Mouse (Mus musculus) left cerebral cortex, postnatal 4 days (tissue): ENCODE data around the gene Cacna2d2. TPM values are rescaled to one million over a fixed set of nuclear protein-coding genes. Genes with fewer than 3 reads are reported as not detected.
"Not testable (repeated sequence)": the region's sequence is repeated elsewhere in the genome, so short reads cannot be mapped to it uniquely, and the experiment has no call there.

Experiments
- DNase-seq: peaks from one replicate; pipeline ENCODE4 v3.0.0-alpha.2; 2022
- intact Hi-C: fragments of 180-260 bp; cut with DNase I; formaldehyde crosslinking; loops from one replicate; pipeline ENCODE4 v1.15.1; 2025
- total RNA-seq, 2 experiments: library from RNA; stranded (reverse); gene quantifications; 2 replicates each; pipeline ENCODE4 v1.2.3; 2021

Gene Cacna2d2
- total RNA-seq, 2 experiments from 2014 or later = 31.9 to 50.0 TPM

- intact Hi-C loops = no loop called here
- no peak for DNase-seq
These were observed 151.9 kb downstream of the Cacna2d2 start, which contains the start of gene Rassf1 for GRCm38 (mm10) chr9:107551117-107551889. Rassf1 (plus strand) TSS chr9:107551555.

DNA sequence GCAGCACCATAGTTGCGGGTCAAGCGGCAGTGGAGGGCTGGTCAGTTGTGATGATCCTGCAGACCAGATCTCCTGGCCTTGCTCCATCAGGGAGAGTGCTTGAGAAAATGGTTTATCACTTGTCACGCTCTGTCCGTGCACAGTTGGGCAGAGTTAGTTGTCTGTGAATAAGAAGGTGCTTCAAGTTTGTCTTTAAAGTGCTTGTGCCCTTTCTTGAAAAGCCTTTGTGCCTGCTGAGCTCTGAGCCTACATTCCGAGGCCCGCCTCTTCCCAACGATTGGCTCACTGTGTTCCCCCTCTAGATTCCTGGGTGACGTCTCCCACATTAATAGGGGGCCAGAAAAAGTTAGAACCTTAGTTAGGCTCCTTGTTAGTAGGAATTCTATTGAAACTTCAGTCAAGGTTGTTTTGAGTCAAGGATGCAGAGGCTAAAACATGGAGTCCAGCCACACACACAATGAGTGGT is 152.5 kb downstream of the Cacna2d2 start:
- DNase-seq = no peak
- intact Hi-C loops = no loop called here

DNA sequence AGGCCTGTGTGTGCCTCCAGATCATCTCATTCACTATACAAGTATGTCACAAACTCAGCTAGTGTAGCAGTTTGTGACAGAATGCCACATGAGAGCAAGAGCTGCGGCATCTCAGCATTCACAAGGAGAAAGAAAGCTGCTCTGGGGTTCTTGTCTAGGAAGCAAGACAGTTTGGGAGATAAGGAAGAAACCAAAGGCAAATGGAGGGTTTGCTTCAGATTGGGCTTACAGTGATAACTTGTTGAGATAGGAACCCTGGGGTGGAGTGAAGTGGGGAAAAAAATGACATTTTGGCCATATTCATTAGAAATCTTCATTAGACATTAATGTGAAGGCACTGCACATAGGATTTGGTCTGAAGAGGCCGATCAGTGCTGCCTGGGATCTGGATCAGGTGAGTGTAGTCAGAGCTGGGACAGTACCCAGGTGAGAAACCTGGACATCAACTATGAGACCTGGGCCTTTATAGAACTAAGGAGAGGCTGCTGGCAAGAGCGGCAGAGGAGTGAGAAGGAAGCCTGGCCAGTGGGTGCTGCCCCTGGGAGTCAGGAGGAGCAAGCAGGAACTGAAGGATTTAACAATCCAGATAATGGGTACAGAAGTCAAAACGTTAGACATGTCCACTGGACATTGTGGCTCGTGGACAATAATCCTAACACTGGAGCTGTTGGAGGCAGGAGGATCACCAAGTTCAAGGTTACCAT is 153.4 kb downstream of the Cacna2d2 start:
- intact Hi-C loops = no loop called here
- DNase-seq = no peak

GRCm38 (mm10) chr9:107553541-107554318 is 154.3 kb downstream of the Cacna2d2 start:
- intact Hi-C loops = no loop called here
- DNase-seq = peak; percentile 38

DNA sequence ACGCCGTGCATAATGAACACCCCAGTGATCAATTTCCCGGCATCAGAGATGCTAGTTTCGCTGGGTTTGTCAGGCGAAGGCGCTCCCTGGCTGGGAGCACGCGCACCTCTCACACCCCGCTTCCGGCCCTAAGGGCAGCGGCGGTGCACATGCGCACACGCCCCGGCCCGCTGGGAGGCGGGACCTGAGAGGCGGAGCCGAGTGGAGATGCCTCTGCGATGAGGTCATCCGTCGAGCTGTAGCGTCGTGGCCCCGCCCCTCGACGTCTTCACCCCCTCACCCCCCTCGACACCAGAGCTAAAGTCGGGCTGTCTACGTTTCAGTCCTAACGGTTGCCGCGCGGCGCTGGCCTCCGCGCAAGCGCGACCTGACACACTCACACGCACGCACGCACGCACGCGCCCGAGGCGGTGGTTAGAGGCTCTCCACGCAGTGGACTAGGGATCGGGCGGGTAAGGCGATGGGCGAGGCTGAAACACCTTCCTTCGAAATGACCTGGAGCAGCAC is 155.0 kb downstream of the Cacna2d2 start:
- intact Hi-C loops = no loop called here
- peak; percentile 98 for DNase-seq

- intact Hi-C loops = no loop called here
- peak; percentile 45 for DNase-seq
These were observed 155.6 kb downstream of the Cacna2d2 start for GRCm38 (mm10) chr9:107555031-107555457.

DNA sequence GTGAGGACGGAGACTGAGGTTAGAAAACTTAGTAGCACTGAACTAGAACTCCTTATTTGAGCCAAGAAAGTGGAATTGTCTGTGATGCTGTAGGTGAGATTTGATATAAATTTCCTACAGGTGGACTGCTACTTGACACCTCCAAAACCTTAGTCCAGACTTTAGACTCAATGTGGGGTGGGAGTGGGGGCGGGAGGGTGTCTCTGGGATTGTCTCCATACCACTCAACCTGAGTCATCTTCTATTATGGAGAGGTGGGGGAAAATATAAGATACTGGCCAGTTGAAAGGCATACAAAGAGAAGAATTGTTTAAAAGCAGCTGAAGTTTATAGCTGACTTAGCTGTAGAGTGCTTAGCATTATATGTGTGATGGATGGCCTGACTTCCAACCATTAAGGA is 156.3 kb downstream of the Cacna2d2 start:
- intact Hi-C loops = no loop called here
- no peak for DNase-seq

DNA sequence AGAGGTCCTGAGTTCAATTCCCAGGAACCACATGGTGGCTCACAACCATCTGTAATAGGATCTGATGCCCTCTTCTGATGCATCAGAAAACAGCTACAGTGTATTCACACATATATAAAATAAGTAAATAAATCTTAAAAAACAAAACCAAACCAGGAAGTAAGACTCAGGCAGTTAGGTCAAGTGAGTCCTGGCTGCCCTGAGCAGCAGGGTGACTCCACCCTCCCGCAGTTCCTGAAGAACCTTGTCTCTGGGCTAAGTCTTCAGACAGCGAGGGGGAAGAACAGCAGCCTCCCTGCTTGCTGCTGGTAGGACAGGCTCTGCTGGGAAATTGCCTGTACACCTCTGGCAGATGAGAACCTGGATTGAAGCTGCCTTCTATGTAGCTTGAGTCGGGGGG is 156.9 kb downstream of the Cacna2d2 start:
- intact Hi-C loops = no loop called here
- no peak for DNase-seq

- peak; percentile 92 for DNase-seq
- intact Hi-C loops = no loop called here
These were observed 163.7 kb downstream of the Cacna2d2 start, which contains the start of gene Tusc2 for GRCm38 (mm10) chr9:107563029-107563581. Tusc2 (plus strand) TSS chr9:107563255.

DNA sequence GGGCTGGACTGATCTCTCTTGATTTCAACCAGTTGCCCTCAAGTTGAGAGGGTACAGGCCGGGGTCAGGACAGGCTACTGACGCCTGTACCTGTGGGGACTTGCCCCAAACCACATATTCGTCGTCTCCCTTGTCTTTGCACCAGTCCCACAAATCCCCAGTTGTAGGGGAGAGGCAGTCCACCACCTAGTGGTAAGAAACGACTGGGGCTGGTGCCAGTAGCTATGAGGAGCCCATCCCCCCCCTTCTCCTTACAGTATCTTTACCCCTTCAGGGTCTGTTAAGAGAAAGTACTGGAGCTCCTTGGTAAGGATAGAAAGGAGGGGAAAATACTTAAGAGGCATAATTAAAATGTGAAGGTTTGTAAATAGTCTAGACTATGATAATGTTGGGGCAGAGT is 166.1 kb downstream of the Cacna2d2 start:
- intact Hi-C loops, DNase-seq: not testable (repeated sequence)

- peak; percentile 79 for DNase-seq
- intact Hi-C loops = no loop called here
These were observed 166.8 kb downstream of the Cacna2d2 start for GRCm38 (mm10) chr9:107566041-107566709.

DNA sequence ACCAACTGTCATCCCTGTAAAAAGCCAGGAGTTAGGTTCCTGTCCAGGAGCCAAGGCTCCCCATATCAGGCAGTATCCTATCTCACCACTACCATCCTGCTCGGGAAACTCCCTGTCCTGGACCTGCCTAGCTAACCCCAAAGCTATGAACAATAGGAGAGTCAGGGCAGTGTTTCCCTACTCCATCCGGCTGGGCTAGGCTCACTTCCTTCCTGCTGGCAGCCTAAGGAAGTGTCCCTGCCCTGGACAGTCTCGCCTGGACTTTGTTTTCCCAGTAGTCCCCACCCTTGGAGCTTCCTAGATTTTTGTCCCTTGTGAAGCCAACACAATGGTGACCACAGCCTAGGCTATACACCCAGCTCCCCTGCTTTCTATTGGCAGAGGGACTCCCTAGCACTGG is 167.4 kb downstream of the Cacna2d2 start:
- intact Hi-C loops = no loop called here
- DNase-seq = no peak

DNA sequence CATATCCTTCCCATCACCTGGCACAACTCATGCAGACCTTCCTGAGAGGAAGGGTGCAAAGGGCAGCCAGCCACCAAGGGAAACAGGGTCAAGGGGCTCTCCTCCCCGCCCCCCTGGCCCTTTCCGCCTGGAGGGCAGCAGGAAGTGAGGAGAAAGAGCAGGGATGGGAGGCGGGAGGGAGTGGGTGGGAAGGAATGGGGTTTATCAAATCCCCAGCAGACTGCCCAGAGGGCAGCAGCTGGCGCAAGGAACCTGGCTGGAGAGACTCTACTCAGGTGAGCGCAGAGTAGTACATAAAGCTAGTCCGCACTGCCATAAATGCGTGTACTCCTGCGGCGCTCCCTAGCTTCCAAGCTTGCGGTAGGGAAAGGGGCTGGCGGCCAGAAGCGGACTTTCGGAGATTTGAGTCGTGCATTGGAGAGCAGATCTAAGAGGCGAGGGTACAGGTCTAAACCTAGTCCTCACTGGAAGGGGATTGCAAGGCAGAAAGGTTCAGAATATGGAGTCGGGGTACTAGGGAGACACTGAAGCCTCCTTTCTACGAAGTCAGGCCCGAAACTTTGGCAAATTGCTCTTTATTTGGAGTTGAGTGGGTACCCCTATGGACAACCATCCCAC is 168.4 kb downstream of the Cacna2d2 start, which contains the start of gene Hyal2:
TSS of gene Hyal2 (plus strand) at position 244 of the 618 bp plus-strand sequence.
- DNase-seq = no peak
- intact Hi-C loops = no loop called here

DNA sequence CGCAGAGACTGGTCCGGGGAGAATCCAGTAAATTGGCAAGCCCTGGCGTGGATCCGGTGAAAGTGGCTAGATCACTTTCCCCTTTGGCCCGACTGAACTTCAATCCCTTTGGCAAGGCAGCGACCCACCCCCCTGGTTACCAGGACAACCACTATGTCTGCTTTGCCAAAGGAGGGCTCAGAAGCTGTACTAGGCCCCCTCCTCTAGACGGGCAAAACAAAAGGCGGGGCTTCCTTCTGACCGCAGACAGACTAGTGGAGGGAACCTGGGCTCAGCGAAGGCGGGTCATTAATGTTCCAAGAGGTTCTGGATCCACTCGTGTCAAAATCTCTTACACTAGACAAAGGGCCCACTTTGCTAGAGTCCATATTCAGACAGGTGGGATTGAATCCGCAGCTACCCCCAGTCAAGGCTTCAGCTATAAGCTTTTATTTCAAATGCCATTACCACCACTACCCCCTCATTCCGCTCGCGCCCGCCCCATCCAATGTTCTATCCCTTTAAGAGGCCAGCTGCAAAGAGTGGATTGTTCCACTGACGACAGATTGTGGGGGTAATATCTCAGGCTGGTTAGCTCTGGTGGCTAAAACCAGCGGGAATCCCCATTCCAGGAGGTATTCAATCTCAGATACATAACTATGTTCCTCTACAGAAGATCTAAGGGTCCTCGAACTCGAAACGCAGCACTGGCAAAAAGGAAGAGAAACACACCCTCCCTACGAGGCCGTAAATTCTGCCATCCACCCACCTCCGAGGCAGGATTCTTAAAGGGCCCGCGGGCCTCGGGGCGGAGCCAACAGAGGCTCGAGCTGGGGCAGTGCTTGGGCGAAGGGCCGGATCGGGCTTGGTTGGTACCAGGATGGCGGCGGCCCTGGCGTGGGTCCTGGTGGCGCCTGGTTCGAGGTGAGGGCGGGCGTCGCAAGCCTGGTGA is 169.2 kb downstream of the Cacna2d2 start:
- intact Hi-C loops = no loop called here
- peak; percentile 89 for DNase-seq

- no peak for DNase-seq
- intact Hi-C loops = no loop called here
These were observed 169.9 kb downstream of the Cacna2d2 start for GRCm38 (mm10) chr9:107569270-107569669.

GRCm38 (mm10) chr9:107570016-107570415 is 170.6 kb downstream of the Cacna2d2 start:
- no peak for DNase-seq
- intact Hi-C loops = no loop called here

- no peak for DNase-seq
- intact Hi-C loops = no loop called here
These were observed 171.4 kb downstream of the Cacna2d2 start for GRCm38 (mm10) chr9:107570845-107571244.
